9 mouse cellular contexts compared by ENCODE assay signal in genomic region chr4:137783541-137784191, GRCm38 (mm10). TPM values are rescaled to one million over a fixed set of nuclear protein-coding genes. Genes with fewer than 3 reads are reported as not detected.
A peak's percentile ranks its signal among the peaks of the same experiment; 100 is the strongest.
DNase-seq lines count a peak whose midpoint lies in the region; ATAC-seq and TF ChIP-seq lines count a peak whose summit lies in the region.
"Had no signal": no experiment of that assay in that cellular context is flagged by ENCODE, and none has a peak within 500 bp of the region (broad histone marks: within the 10 kb centered on the region; RNA-seq: fewer than 3 reads in every experiment).

No protein-coding gene starts in this region.

- no peak for ATAC-seq in heart, embryonic 11.5 days (replicated peaks; ENCODE audit: insufficient number of reproducible peaks, low FRiP score, low TSS enrichment)
- ATAC-seq in forebrain, postnatal 0 days: peak; percentile 80
- ATAC-seq in hindbrain, embryonic 15.5 days (ENCODE audit: low FRiP score, low read depth): peak; percentile 72

- no peak overlapping the region for H3K9ac ChIP-seq in heart, embryonic 11.5 days (ENCODE audit: low read depth, low read length)
- no peak overlapping the region for H3K9ac ChIP-seq in forebrain, postnatal 0 days
- H3K9ac ChIP-seq in hindbrain, embryonic 15.5 days: no peak overlapping the region

- DNase-seq in heart, adult 18-20 months: peak; percentile 71 to 81
- peak; percentile 46 to 67 for DNase-seq in adrenal gland, postnatal 36 days
- peak; percentile 58 for DNase-seq in forebrain, postnatal 0 days
- peak; percentile 65 for DNase-seq in left cerebral cortex, postnatal 4 days
- DNase-seq in ovary, postnatal 10 days (ENCODE audit: low spot score): no peak
- DNase-seq in T-cell, adult 2 months (ENCODE audit: low spot score): no peak

- H3K4me2 ChIP-seq in heart, embryonic 11.5 days: no peak overlapping the region
- H3K4me2 ChIP-seq in forebrain, postnatal 0 days (ENCODE audit: low read depth): no peak overlapping the region
- no peak overlapping the region for H3K4me2 ChIP-seq in hindbrain, embryonic 15.5 days

- intact Hi-C loops in left cerebral cortex, postnatal 4 days (cut with DNase I): no loop called here

- H3K9me3 ChIP-seq in heart, embryonic 11.5 days (replicated peaks; ENCODE audit: control insufficient read depth, low read length): no peaks in the 10 kb centered on the region
- no peaks in the 10 kb centered on the region for H3K9me3 ChIP-seq in forebrain, postnatal 0 days (ENCODE audit: low read length)
- no peaks in the 10 kb centered on the region for H3K9me3 ChIP-seq in hindbrain, embryonic 15.5 days

- no peaks in the 10 kb centered on the region for H3K36me3 ChIP-seq in heart, embryonic 11.5 days (ENCODE audit: control insufficient read depth, insufficient read depth, low read length)
- H3K36me3 ChIP-seq in forebrain, postnatal 0 days (ENCODE audit: insufficient read depth): no peaks in the 10 kb centered on the region
- H3K36me3 ChIP-seq in hindbrain, embryonic 15.5 days: no peaks in the 10 kb centered on the region

- H3K4me1 ChIP-seq in heart, embryonic 11.5 days (ENCODE audit: control insufficient read depth, insufficient read depth, low read length): no peaks in the 10 kb centered on the region
- H3K4me1 ChIP-seq in forebrain, postnatal 0 days (ENCODE audit: insufficient read depth): peaks cover 3% of the 10 kb centered on the region; the same call in 1 of the 2 replicates
- H3K4me1 ChIP-seq in hindbrain, embryonic 15.5 days (replicated peaks): peaks cover 16% of the 10 kb centered on the region

- no peak overlapping the region for H3K4me3 ChIP-seq in heart, embryonic 11.5 days (ENCODE audit: low read depth, low read length)
- H3K4me3 ChIP-seq in forebrain, postnatal 0 days (ENCODE audit: low read depth, low read length): no peak overlapping the region
- H3K4me3 ChIP-seq in hindbrain, embryonic 15.5 days: no peak overlapping the region
- H3K4me3 ChIP-seq: erythroblast, embryonic 14.5 days had no signal

- TF ChIP-seq CTCF in forebrain, postnatal 0 days (IDR thresholded peaks at IDR 0.05; ENCODE audit: low read depth): no peak

- no peaks in the 10 kb centered on the region; the same call in 1 of the 2 replicates for H3K27me3 ChIP-seq in heart, embryonic 11.5 days (ENCODE audit: control insufficient read depth, insufficient read depth, low read length)
- H3K27me3 ChIP-seq in forebrain, postnatal 0 days (ENCODE audit: insufficient read depth, low read length): no peaks in the 10 kb centered on the region
- H3K27me3 ChIP-seq in hindbrain, embryonic 15.5 days: no peaks in the 10 kb centered on the region

- 34% methylated on average over 9 of the region's 9 CpGs for WGBS in heart, embryonic 11.5 days (ENCODE audit: insufficient replicate concordance)
- 25% methylated on average over 9 of the region's 9 CpGs for WGBS in forebrain, postnatal 0 days
- 30% methylated on average over 9 of the region's 9 CpGs for WGBS in hindbrain, embryonic 15.5 days

- no peak overlapping the region for H3K27ac ChIP-seq in heart, embryonic 11.5 days (ENCODE audit: low read depth, low read length)
- H3K27ac ChIP-seq in forebrain, postnatal 0 days (ENCODE audit: low read depth, low read length): no peak overlapping the region
- H3K27ac ChIP-seq in hindbrain, embryonic 15.5 days (replicated peaks): peak overlapping the region; percentile 62

RNA-seq across cellular contexts. Expression of gene Alpl, which starts 12.5 kb away (rescaled TPM):
- 10 to 100 TPM; 55.4 to 56.0 TPM for total RNA-seq in heart, adult 18-20 months (2021)
- polyA plus RNA-seq in heart, embryonic 11.5 days (2014; fragmentation: Nextera tagmentation; extraction: Ambion mirVana): 0.86 and 1.2 TPM in 2 replicates
- total RNA-seq in adrenal gland, postnatal 36 days (2021): 10 to 100 TPM in 1 of 2 experiments, 1 to 10 TPM in 1; 4.4 to 55.1 TPM
- total RNA-seq in forebrain, postnatal 0 days (2014; rRNA removed): 10.1 and 11.2 TPM in 2 replicates
- 8.2 and 10.1 TPM in 2 replicates for polyA plus RNA-seq in forebrain, postnatal 0 days (2015; fragmentation: Nextera tagmentation; extraction: Ambion mirVana)
- polyA plus RNA-seq in hindbrain, embryonic 15.5 days (2015; fragmentation: Nextera tagmentation; extraction: Ambion mirVana): 11.4 and 14.7 TPM in 2 replicates
- total RNA-seq in left cerebral cortex, postnatal 4 days (2021): 1 to 10 TPM; 6.6 to 9.3 TPM

Comparison
In these comparisons a context has a peak if more than half of its experiments do, and no peak if none do; other contexts are left out.
1. DNase-seq: peak in heart, adult 18-20 months (2 of 2), adrenal gland, postnatal 36 days (2 of 2), forebrain, postnatal 0 days (single experiment) and left cerebral cortex, postnatal 4 days (single experiment); none in ovary, postnatal 10 days (single experiment) and T-cell, adult 2 months (single experiment).